Mouse (Mus musculus) liver, adult 2 months (tissue): ENCODE results near the gene Chil5. TPM values are rescaled to one million over a fixed set of nuclear protein-coding genes. Genes with fewer than 3 reads are reported as not detected.
A peak's percentile ranks its signal among the peaks of the same experiment; 100 is the strongest.
"Not testable (repeated sequence)": the region's sequence is repeated elsewhere in the genome, so short reads cannot be mapped to it uniquely, and the experiment has no call there.

Experiments used
- DNase-seq: peaks from one replicate; pipeline ENCODE4 v3.0.0-alpha.2; 2011; ENCODE audit warnings: low read depth, low spot score; ENCODE audit errors: extremely low read depth
- H3K27ac ChIP-seq: fragments of 200-500 bp; replicated peaks from 2 replicates; pipeline ENCODE4 v1.5.1; 2012; ENCODE audit warnings: low read depth, mild to moderate bottlenecking, control low read depth, inconsistent platforms, low read length; ENCODE audit not compliant: insufficient read depth
- H3K27me3 ChIP-seq: fragments of 200-500 bp; 2 replicates; pipeline ENCODE4 v1.6.1; 2012; ENCODE audit warnings: mild to moderate bottlenecking, moderate library complexity, low read length, inconsistent platforms; ENCODE audit not compliant: control insufficient read depth, insufficient read depth
- H3K36me3 ChIP-seq: fragments of 200-500 bp; 2 replicates; pipeline ENCODE4 v1.6.1; 2012; ENCODE audit warnings: low read length, inconsistent platforms; ENCODE audit not compliant: control insufficient read depth, insufficient read depth
- H3K4me1 ChIP-seq: fragments of 200-500 bp; 2 replicates; pipeline ENCODE4 v1.6.1; 2011; ENCODE audit warnings: low read length; ENCODE audit not compliant: control insufficient read depth, insufficient read depth
- H3K4me3 ChIP-seq: fragments of 200-500 bp; 2 replicates; pipeline ENCODE4 v1.5.1; 2011; ENCODE audit warnings: low read depth, mild to moderate bottlenecking, control low read depth, low read length, moderate library complexity; ENCODE audit not compliant: insufficient read depth
- H3K79me2 ChIP-seq: fragments of 200-500 bp; 2 replicates; pipeline ENCODE4 v1.6.1; 2012; ENCODE audit warnings: inconsistent platforms, mild to moderate bottlenecking, low read length, moderate library complexity; ENCODE audit not compliant: control insufficient read depth, insufficient read depth
- H3K9ac ChIP-seq: fragments of 200-500 bp; 2 replicates; pipeline ENCODE4 v1.6.1; 2012; ENCODE audit warnings: low read depth, mild to moderate bottlenecking, control low read depth, inconsistent platforms, low read length
- CTCF ChIP-seq: fragments of 200-500 bp; IDR thresholded peaks from 2 replicates; pipeline ENCODE4 v1.5.1; 2011; ENCODE audit warnings: low read depth, low read length, control low read depth
- POLR2A ChIP-seq: fragments of 200-500 bp; IDR thresholded peaks from 2 replicates; pipeline ENCODE4 v1.6.1; 2011; ENCODE audit warnings: low read length, control low read depth; ENCODE audit not compliant: insufficient read depth; ENCODE audit errors: extremely low read depth
- WGBS: fragments of 180-500 bp; shearing (Covaris S2); methylation state at CpG from one replicate; pipeline ENCODE4 v1.1.7; 2018; 5-methylcytosine and 5-hydroxymethylcytosine counted together
- polyA plus RNA-seq: library from polyadenylated mRNA; depleted of rRNA; stranded (reverse); fragments of >200 nt; gene quantifications from 2 replicates; pipeline ENCODE4 v1.2.3, GENCODE M21; 2012; rRNA removed
- total RNA-seq: library from RNA; depleted of rRNA; stranded (reverse); fragments of >200 nt; gene quantifications from 2 replicates; pipeline ENCODE4 v1.2.3, GENCODE M21; 2014; rRNA removed

Chil5 gene
- not detected in 2 replicates for total RNA-seq
- polyA plus RNA-seq = not detected in 2 replicates

- H3K4me3 ChIP-seq = no peak within 1 kb of the TSS
- H3K27me3 ChIP-seq = no peaks in the 10 kb centered on the region
- H3K27ac ChIP-seq = no peak within 1 kb of the TSS
- no peak for DNase-seq
- H3K9ac ChIP-seq = no peak within 1 kb of the TSS
- no peaks in the 10 kb centered on the region for H3K36me3 ChIP-seq
- 81% methylated on average over 1 of the region's 1 CpGs for WGBS
- H3K4me1 ChIP-seq = no peaks in the 10 kb centered on the region
- no peak for TF ChIP-seq CTCF
- TF ChIP-seq POLR2A = no peak
- no peaks in the 10 kb centered on the region for H3K79me2 ChIP-seq
Observed at GRCm38 (mm10) chr3:106032781-106033180, at the start of gene Chil5. Chil5 (minus strand) TSS chr3:106032814.

- no peak for DNase-seq
- Histone ChIP-seq H3K79me2 (no peaks in the 10 kb centered on the region), H3K9ac (no peak overlapping the region), H3K36me3 (no peaks in the 10 kb centered on the region), H3K27me3 (no peaks in the 10 kb centered on the region), H3K27ac (no peak overlapping the region), H3K4me1 (no peaks in the 10 kb centered on the region), H3K4me3 (no peak overlapping the region)
- 39% methylated on average over 1 of the region's 1 CpGs for WGBS
- no peak for TF ChIP-seq CTCF
Observed at GRCm38 (mm10) chr3:106074824-106075223, 42.2 kb upstream of the Chil5 start.

GRCm38 (mm10) chr3:106070994-106071393 is 38.4 kb upstream of the Chil5 start:
- 17% methylated on average over 2 of the region's 2 CpGs for WGBS
- H3K36me3 ChIP-seq = no peaks in the 10 kb centered on the region
- H3K79me2 ChIP-seq = no peaks in the 10 kb centered on the region
- no peak overlapping the region for H3K9ac ChIP-seq
- H3K4me3 ChIP-seq = no peak overlapping the region
- TF ChIP-seq CTCF (no peak), POLR2A (no peak)
- no peak overlapping the region for H3K27ac ChIP-seq
- no peaks in the 10 kb centered on the region for H3K4me1 ChIP-seq
- no peaks in the 10 kb centered on the region for H3K27me3 ChIP-seq
- DNase-seq = peak; percentile 56

- H3K27me3 ChIP-seq, DNase-seq, H3K36me3 ChIP-seq, H3K4me1 ChIP-seq, H3K9ac ChIP-seq, H3K79me2 ChIP-seq, H3K4me3 ChIP-seq, H3K27ac ChIP-seq: not testable (repeated sequence)
- 34% methylated on average over 5 of the region's 5 CpGs for WGBS
Observed at GRCm38 (mm10) chr3:106067707-106068106, 35.1 kb upstream of the Chil5 start.

GRCm38 (mm10) chr3:106057966-106058365 is 25.4 kb upstream of the Chil5 start:
- no peak overlapping the region for H3K9ac ChIP-seq
- no peaks in the 10 kb centered on the region for H3K27me3 ChIP-seq
- no peaks in the 10 kb centered on the region for H3K4me1 ChIP-seq
- no peak overlapping the region for H3K27ac ChIP-seq
- no peaks in the 10 kb centered on the region for H3K79me2 ChIP-seq
- no peaks in the 10 kb centered on the region for H3K36me3 ChIP-seq
- TF ChIP-seq CTCF (no peak), POLR2A (no peak)
- no peak overlapping the region for H3K4me3 ChIP-seq
- DNase-seq = no peak
- 75% methylated on average over 3 of the region's 3 CpGs for WGBS

GRCm38 (mm10) chr3:106051896-106052295 is 19.3 kb upstream of the Chil5 start:
- Histone ChIP-seq H3K27ac (no peak overlapping the region), H3K27me3 (no peaks in the 10 kb centered on the region), H3K36me3 (no peaks in the 10 kb centered on the region), H3K79me2 (no peaks in the 10 kb centered on the region), H3K4me3 (no peak overlapping the region), H3K9ac (no peak overlapping the region), H3K4me1 (no peaks in the 10 kb centered on the region)
- TF ChIP-seq CTCF = no peak
- TF ChIP-seq POLR2A = no peak
- DNase-seq = no peak
- WGBS = 49% methylated on average over 18 of the region's 18 CpGs
